Mouse (Mus musculus): ENCODE measurements at regions not wholly inside any gene's neighbourhood (a gene's known extent, or its start where the extent isn't known, plus 50 kb on each side); places are given as distances from the start of the nearest gene placed in this dataset.

DNA sequence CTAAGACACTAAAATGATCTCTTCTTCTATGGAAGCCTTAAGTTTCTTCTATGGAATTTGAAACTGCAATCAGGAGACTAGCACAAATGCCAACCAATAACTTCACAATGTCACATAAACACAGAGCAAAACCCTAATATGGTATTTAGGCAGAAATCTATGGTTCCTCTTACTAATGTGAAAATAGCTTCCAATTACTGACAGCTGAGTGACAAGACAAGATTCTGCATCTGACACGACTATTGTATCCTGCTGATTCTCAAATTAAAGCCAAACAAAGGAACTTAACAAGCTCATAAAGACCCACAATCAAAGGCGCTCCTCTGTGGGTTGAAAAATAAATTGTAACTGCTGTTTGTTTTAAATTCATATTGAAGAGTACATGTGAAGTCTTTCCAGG lies 714.7 kb downstream of the Ryr2 start:
- no peak overlapping the region for H3K9ac ChIP-seq (ENCODE audit: insufficient read depth, low read depth)
- in situ Hi-C loops (cut with MboI; ENCODE audit: low pct_ligation_motif_present, low pct_unique_long_range_greater_than_20kb, low sequenced_read_pairs), result no loop called here
- H3K4me1 ChIP-seq (ENCODE audit: control insufficient read depth in 1 of 2, insufficient read depth in 2 of 2), result no peaks in the 10 kb centered on the region
- H3K9me3 ChIP-seq (replicated peaks; ENCODE audit: low read length), result peaks cover 1% of the 10 kb centered on the region
- H3K36me3 ChIP-seq (replicated peaks in 1 of 2; ENCODE audit: control insufficient read depth in 1 of 2, insufficient read depth in 1 of 2, low read length in 1 of 2), result no peaks in the 10 kb centered on the region
- DNase-seq (ENCODE audit: extremely low read depth), result no peak
- H3K27ac ChIP-seq (ENCODE audit: insufficient read depth, low read depth), result no peak overlapping the region
- no peak overlapping the region for H3K4me2 ChIP-seq (ENCODE audit: insufficient read depth, low read depth, poor library complexity, severe bottlenecking)
- TF ChIP-seq KAT2A (IDR thresholded peaks at IDR 0.05; ENCODE audit: insufficient replicate concordance, low read length) (no peak), POLR2A (IDR thresholded peaks at IDR 0.05; ENCODE audit: low read depth, low read length) (no peak), GABPA (IDR thresholded peaks at IDR 0.05; ENCODE audit: insufficient replicate concordance, low read depth, low read length) (no peak), USF1 (IDR thresholded peaks at IDR 0.05; ENCODE audit: low read depth, low read length) (no peak), ELF1 (IDR thresholded peaks at IDR 0.05; ENCODE audit: low read depth, low read length) (no peak), BHLHE40 (IDR thresholded peaks at IDR 0.05; ENCODE audit: low read depth, low read length) (no peak)
- no peak overlapping the region for H3K4me3 ChIP-seq (replicated peaks in 1 of 3; ENCODE audit: low read depth in 2 of 3, low read length in 2 of 3, poor library complexity in 1 of 3)
- dilution Hi-C loops (cut with MboI; ENCODE audit: extremely low pct_ligation_motif_present, extremely low pct_unique_long_range_greater_than_20kb, low sequenced_read_pairs), result no loop called here
- no peaks in the 10 kb centered on the region for H3K79me2 ChIP-seq (replicated peaks; ENCODE audit: control insufficient read depth, extremely low read depth, insufficient read depth, poor library complexity, severe bottlenecking)
- H3K27me3 ChIP-seq (replicated peaks), result no peaks in the 10 kb centered on the region

DNA sequence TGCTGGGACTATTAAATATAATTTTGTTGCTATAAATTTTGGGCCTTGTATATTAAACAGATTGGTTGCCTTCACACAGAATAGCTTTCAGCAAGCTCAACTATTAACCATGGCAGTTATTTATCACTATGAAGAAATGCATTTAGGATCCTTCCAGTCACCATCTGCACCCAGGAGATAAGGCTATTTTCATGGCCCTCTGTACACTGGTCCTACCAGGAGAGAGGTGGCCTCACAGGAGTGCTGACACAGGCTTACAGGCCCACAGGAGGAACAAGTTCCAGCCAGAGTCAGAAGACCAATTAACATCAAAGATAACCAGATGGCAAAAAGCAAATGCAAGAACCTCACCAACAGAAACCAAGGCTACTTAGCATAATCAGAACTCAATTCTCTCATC lies 731.3 kb downstream of the Ryr2 start:
- H3K4me3 ChIP-seq (replicated peaks in 1 of 3; ENCODE audit: low read depth in 2 of 3, low read length in 2 of 3, poor library complexity in 1 of 3), result no peak overlapping the region
- no peaks in the 10 kb centered on the region for H3K36me3 ChIP-seq (replicated peaks in 1 of 2; ENCODE audit: control insufficient read depth in 1 of 2, insufficient read depth in 1 of 2, low read length in 1 of 2)
- TF ChIP-seq POLR2A (IDR thresholded peaks at IDR 0.05; ENCODE audit: low read depth, low read length), result no peak
- no peak for TF ChIP-seq JUND (conservative IDR thresholded peaks at IDR 0.05; ENCODE audit: low read depth, low read length)
- no peak for TF ChIP-seq BHLHE40 (IDR thresholded peaks at IDR 0.05; ENCODE audit: low read depth, low read length)
- TF ChIP-seq ETS1 (conservative IDR thresholded peaks at IDR 0.05; ENCODE audit: low read depth, low read length), result no peak
- TF ChIP-seq ZKSCAN1 (IDR thresholded peaks at IDR 0.05; ENCODE audit: borderline replicate concordance, low read depth, low read length), result no peak
- no peak for TF ChIP-seq MAZ (IDR thresholded peaks at IDR 0.05; ENCODE audit: low read depth, low read length)
- TF ChIP-seq CTCF (conservative IDR thresholded peaks at IDR 0.05 in 1 of 2, IDR thresholded peaks at IDR 0.05 in 1 of 2; ENCODE audit: low read depth in 2 of 2, low read length in 2 of 2), result no peak
- no peak for TF ChIP-seq UBTF (IDR thresholded peaks at IDR 0.05; ENCODE audit: low read depth, low read length)
- no peak for TF ChIP-seq MYC (IDR thresholded peaks at IDR 0.05; ENCODE audit: low read depth, low read length)
- no peak for TF ChIP-seq ZMIZ1 (IDR thresholded peaks at IDR 0.05; ENCODE audit: low read depth, low read length)
- no peak for TF ChIP-seq MAFK (IDR thresholded peaks at IDR 0.05; ENCODE audit: insufficient replicate concordance, low read length)
- no peak for TF ChIP-seq MXI1 (IDR thresholded peaks at IDR 0.05; ENCODE audit: low read depth, low read length)
- H3K4me2 ChIP-seq (ENCODE audit: insufficient read depth, low read depth, poor library complexity, severe bottlenecking), result no peak overlapping the region
- dilution Hi-C loops (cut with MboI; ENCODE audit: extremely low pct_ligation_motif_present, extremely low pct_unique_long_range_greater_than_20kb, low sequenced_read_pairs) (no loop called here), in situ Hi-C loops (cut with MboI; ENCODE audit: low pct_ligation_motif_present, low pct_unique_long_range_greater_than_20kb, low sequenced_read_pairs) (no loop called here)
- no peaks in the 10 kb centered on the region for H3K79me2 ChIP-seq (replicated peaks; ENCODE audit: control insufficient read depth, extremely low read depth, insufficient read depth, poor library complexity, severe bottlenecking)
- H3K9me3 ChIP-seq (replicated peaks; ENCODE audit: low read length), result no peaks in the 10 kb centered on the region
- no peaks in the 10 kb centered on the region for H3K27me3 ChIP-seq (replicated peaks)
- H3K4me1 ChIP-seq (ENCODE audit: control insufficient read depth in 1 of 2, insufficient read depth in 2 of 2), result no peaks in the 10 kb centered on the region
- no peak for DNase-seq (ENCODE audit: extremely low read depth)
- H3K9ac ChIP-seq (ENCODE audit: insufficient read depth, low read depth), result no peak overlapping the region
- H3K27ac ChIP-seq (ENCODE audit: insufficient read depth, low read depth), result no peak overlapping the region
